Mouse (Mus musculus) midbrain, embryonic 14.5 days (tissue): ENCODE measurements around the gene Ppp1r14d. TPM values are rescaled to one million over a fixed set of nuclear protein-coding genes. Genes with fewer than 3 reads are reported as not detected.

Experiments
- ATAC-seq: fragments of 200-750 bp; cut with Nextera tagmentation; 2 replicates; pipeline ENCODE4 v1.8.0; 2017; ENCODE audit warnings: moderate number of reproducible peaks, moderate library complexity; ENCODE audit not compliant: low FRiP score, low TSS enrichment
- DNase-seq: peaks from one replicate; pipeline ENCODE4 v3.0.0-alpha.2; 2015
- H3K27ac ChIP-seq: fragments of 300-500 bp; sonication (generic); replicated peaks from 2 replicates; pipeline ENCODE4 v1.5.1; 2014; ENCODE audit warnings: mild to moderate bottlenecking, low read depth, low read length, moderate library complexity
- H3K27me3 ChIP-seq: fragments of 300-500 bp; sonication (generic); 2 replicates; pipeline ENCODE4 v1.6.1; 2014; ENCODE audit warnings: low read length, control low read depth, mixed read lengths; ENCODE audit not compliant: control insufficient read depth, insufficient read depth
- H3K36me3 ChIP-seq: fragments of 300-500 bp; sonication (generic); 2 replicates; pipeline ENCODE4 v1.6.1; 2014; ENCODE audit warnings: low read length, control low read depth; ENCODE audit not compliant: control insufficient read depth, insufficient read depth
- H3K4me1 ChIP-seq: fragments of 300-500 bp; sonication (generic); 2 replicates; pipeline ENCODE4 v1.6.1; 2014; ENCODE audit warnings: mild to moderate bottlenecking, antibody characterized with exemption, low read length, control low read depth; ENCODE audit not compliant: control insufficient read depth, insufficient read depth
- H3K4me2 ChIP-seq: fragments of 300-500 bp; sonication (generic); 2 replicates; pipeline ENCODE4 v1.6.1; 2014; ENCODE audit warnings: mild to moderate bottlenecking, low read length, moderate library complexity
- H3K4me3 ChIP-seq: fragments of 300-500 bp; sonication (generic); replicated peaks from 2 replicates; pipeline ENCODE4 v1.5.1; 2014; ENCODE audit warnings: low read depth, low read length
- H3K9ac ChIP-seq: fragments of 300-500 bp; sonication (generic); replicated peaks from 2 replicates; pipeline ENCODE4 v1.6.1; 2014; ENCODE audit warnings: mild to moderate bottlenecking, low read length, moderate library complexity
- H3K9me3 ChIP-seq: fragments of 300-500 bp; sonication (generic); 2 replicates; pipeline ENCODE4 v1.6.1; 2016; ENCODE audit warnings: low read length, control low read depth, mixed read lengths; ENCODE audit not compliant: control insufficient read depth
- WGBS: fragments of 180-500 bp; shearing (Covaris S2); extraction: QIAGEN DNeasy Blood & Tissue Kit; methylation state at CpG from one replicate; pipeline ENCODE4 v1.1.7; 2014; 5-methylcytosine and 5-hydroxymethylcytosine counted together
- polyA plus RNA-seq: library from polyadenylated mRNA; unstranded; fragments of >200 nt; fragmentation: Nextera tagmentation; extraction: Ambion mirVana; gene quantifications from 2 replicates; pipeline ENCODE4 v1.2.1, GENCODE M21; 2014

Gene Ppp1r14d
- polyA plus RNA-seq, 1 experiment from 2014 or later, result not detected

- DNase-seq (peak; percentile 71), ATAC-seq (peak; percentile 35; the same call in 1 of the 2 replicates)
- Histone ChIP-seq H3K27ac (peak overlapping the region; percentile 5), H3K4me3 (no peak overlapping the region), H3K4me2 (peak overlapping the region; percentile 30), H3K27me3 (0 out of 2 replicates have a peak, but pooled peaks cover under 1% of the 10 kb centered on the region), H3K4me1 (0 out of 2 replicates have a peak, but pooled peaks cover 7% of the 10 kb centered on the region), H3K9me3 (no peaks in the 10 kb centered on the region), H3K9ac (peak overlapping the region; percentile 14; the same call in 1 of the 2 replicates), H3K36me3 (peaks cover 14% of the 10 kb centered on the region)
- WGBS, result 19% methylated on average over 13 of the region's 13 CpGs
Observed at GRCm38 (mm10) chr2:119172862-119173576, 56.7 kb downstream of the Ppp1r14d start.

DNA sequence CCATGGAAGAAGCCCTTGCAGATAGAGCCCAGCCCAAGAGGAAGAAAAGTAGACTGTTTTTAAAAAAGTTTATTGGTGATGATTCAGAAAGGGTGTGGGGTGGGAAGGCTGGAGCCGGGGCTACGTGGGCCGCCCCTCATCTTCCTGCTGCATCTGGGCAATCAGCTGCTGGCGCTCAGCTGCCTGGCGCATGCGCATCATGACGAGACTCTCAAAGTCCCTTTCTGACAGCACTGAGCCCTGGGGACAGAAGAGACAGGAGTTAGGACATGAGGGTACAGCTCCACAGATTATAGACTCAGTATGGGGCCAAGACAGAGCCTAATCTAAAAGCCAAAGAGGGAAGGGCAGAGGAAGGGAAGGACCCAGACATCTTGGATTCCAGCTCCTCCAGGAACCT lies 57.3 kb downstream of the Ppp1r14d start:
- DNase-seq (no peak), ATAC-seq (no peak)
- H3K4me3 ChIP-seq, result no peak overlapping the region
- peak overlapping the region; percentile 5; the same call in 1 of the 2 replicates for H3K27ac ChIP-seq
- peaks cover 12% of the 10 kb centered on the region; the same call in 1 of the 2 replicates for H3K4me1 ChIP-seq
- no peak overlapping the region; the same call in 1 of the 2 replicates for H3K4me2 ChIP-seq
- peaks cover 12% of the 10 kb centered on the region; the same call in 1 of the 2 replicates for H3K36me3 ChIP-seq
- H3K9me3 ChIP-seq, result no peaks in the 10 kb centered on the region
- H3K9ac ChIP-seq, result no peak overlapping the region
- 0 out of 2 replicates have a peak, but pooled peaks cover 5% of the 10 kb centered on the region for H3K27me3 ChIP-seq
- WGBS, result 83% methylated on average over 7 of the region's 7 CpGs

- DNase-seq (no peak), ATAC-seq (no peak)
- H3K9ac ChIP-seq, result no peak overlapping the region
- H3K27me3 ChIP-seq, result peaks cover 11% of the 10 kb centered on the region; the same call in 1 of the 2 replicates
- WGBS, result 84% methylated on average over 8 of the region's 8 CpGs
- H3K4me2 ChIP-seq, result no peak overlapping the region
- H3K36me3 ChIP-seq, result peaks cover 4% of the 10 kb centered on the region; the same call in 1 of the 2 replicates
- H3K4me1 ChIP-seq, result peaks cover 19% of the 10 kb centered on the region
- H3K4me3 ChIP-seq, result no peak overlapping the region
- H3K27ac ChIP-seq, result no peak overlapping the region
- H3K9me3 ChIP-seq, result no peaks in the 10 kb centered on the region
Observed at GRCm38 (mm10) chr2:119171574-119171973, 58.1 kb downstream of the Ppp1r14d start.

GRCm38 (mm10) chr2:119170282-119170681 lies 59.4 kb downstream of the Ppp1r14d start:
- no peak for ATAC-seq
- H3K4me3 ChIP-seq, result no peak overlapping the region
- H3K36me3 ChIP-seq, result 0 out of 2 replicates have a peak, but pooled peaks cover 3% of the 10 kb centered on the region
- no peaks in the 10 kb centered on the region for H3K9me3 ChIP-seq
- H3K9ac ChIP-seq, result no peak overlapping the region
- 80% methylated on average over 2 of the region's 2 CpGs for WGBS
- H3K27ac ChIP-seq, result no peak overlapping the region
- peaks cover 19% of the 10 kb centered on the region for H3K4me1 ChIP-seq
- no peak overlapping the region for H3K4me2 ChIP-seq
- peaks cover 21% of the 10 kb centered on the region for H3K27me3 ChIP-seq
- DNase-seq, result no peak

Other genes with a start within 250 kb of the Ppp1r14d start
- 37.0 and 40.6 TPM in 2 replicates for gene Ccdc32, start 200.5 kb downstream of the Ppp1r14d start, polyA plus RNA-seq
- 4.5 and 5.0 TPM in 2 replicates for gene Rpusd2, start 195.1 kb downstream of the Ppp1r14d start, polyA plus RNA-seq
- gene Knl1, start 182.8 kb downstream of the Ppp1r14d start, polyA plus RNA-seq, result 7.1 and 11.4 TPM in 2 replicates
- gene Rad51, start 117.1 kb downstream of the Ppp1r14d start, polyA plus RNA-seq, result 6.8 and 12.2 TPM in 2 replicates
- gene Rmdn3, start 72.9 kb downstream of the Ppp1r14d start, polyA plus RNA-seq, result 43.8 and 45.7 TPM in 2 replicates
- 7.4 and 8.6 TPM in 2 replicates for gene Gchfr, start 62.1 kb downstream of the Ppp1r14d start, polyA plus RNA-seq
- gene Gm14137, start 55.4 kb downstream of the Ppp1r14d start, polyA plus RNA-seq, result 0.43 and 0.90 TPM in 2 replicates
- 57.3 and 58.7 TPM in 2 replicates for gene Zfyve19, start 21.3 kb downstream of the Ppp1r14d start, polyA plus RNA-seq
- gene Dnajc17, start 21.1 kb downstream of the Ppp1r14d start, polyA plus RNA-seq, result 21.8 and 27.8 TPM in 2 replicates
- 0.26 and 0.74 TPM in 2 replicates for gene Spint1, start 7.5 kb upstream of the Ppp1r14d start, polyA plus RNA-seq
- 19.9 and 27.1 TPM in 2 replicates for gene Rhov, start 41.4 kb upstream of the Ppp1r14d start, polyA plus RNA-seq
- gene Vps18, start 58.8 kb upstream of the Ppp1r14d start, polyA plus RNA-seq, result 19.3 and 22.6 TPM in 2 replicates
- 4.0 and 4.4 TPM in 2 replicates for gene Dll4, start 95.9 kb upstream of the Ppp1r14d start, polyA plus RNA-seq
- gene Chac1, start 121.3 kb upstream of the Ppp1r14d start, polyA plus RNA-seq, result 5.0 and 8.4 TPM in 2 replicates
- gene Ino80, start 247.8 kb upstream of the Ppp1r14d start, polyA plus RNA-seq, result 6.1 and 6.5 TPM in 2 replicates